Mouse (Mus musculus) olfactory bulb, adult 2 months (tissue): ENCODE results near the gene Adarb1.

Experiments
- CTCF ChIP-seq: fragments of 200-500 bp; IDR thresholded peaks from 2 replicates; pipeline ENCODE4 v1.5.1; 2012; ENCODE audit warnings: low read depth, mild to moderate bottlenecking, low read length, moderate library complexity; ENCODE audit not compliant: insufficient read depth
- POLR2A ChIP-seq: fragments of 200-500 bp; IDR thresholded peaks from 2 replicates; pipeline ENCODE4 v1.6.1; 2012; ENCODE audit warnings: mild to moderate bottlenecking, low read depth, low read length, moderate library complexity; ENCODE audit not compliant: insufficient read depth

DNA sequence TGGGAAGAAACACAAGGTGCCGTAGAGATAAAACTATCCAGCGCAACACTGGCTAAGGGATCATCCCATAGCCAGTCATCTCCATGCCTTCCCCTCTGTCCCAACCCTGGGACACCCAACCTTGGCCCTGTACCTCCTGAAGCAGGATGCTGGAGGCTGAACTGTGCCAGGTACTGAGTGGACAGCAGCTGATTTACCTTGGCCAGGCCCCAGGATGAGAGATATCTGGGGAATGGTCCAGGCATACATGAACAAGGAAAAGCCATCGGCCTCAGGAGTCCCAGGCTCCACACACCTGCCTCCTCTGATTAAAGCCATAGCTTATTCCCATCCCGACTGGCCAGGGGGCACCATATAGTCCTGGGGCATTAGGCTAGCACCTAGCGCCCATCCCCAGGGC, 171.0 kb downstream of the Adarb1 start:
- TF ChIP-seq POLR2A (no peak), CTCF (no peak)
